Mouse (Mus musculus): ENCODE data around the gene Lias. TPM values are rescaled to one million over a fixed set of nuclear protein-coding genes. Genes with fewer than 3 reads are reported as not detected.

The Lias gene
- 10 to 100 TPM; 56.7 to 57.9 TPM for total RNA-seq (2021)

DNA sequence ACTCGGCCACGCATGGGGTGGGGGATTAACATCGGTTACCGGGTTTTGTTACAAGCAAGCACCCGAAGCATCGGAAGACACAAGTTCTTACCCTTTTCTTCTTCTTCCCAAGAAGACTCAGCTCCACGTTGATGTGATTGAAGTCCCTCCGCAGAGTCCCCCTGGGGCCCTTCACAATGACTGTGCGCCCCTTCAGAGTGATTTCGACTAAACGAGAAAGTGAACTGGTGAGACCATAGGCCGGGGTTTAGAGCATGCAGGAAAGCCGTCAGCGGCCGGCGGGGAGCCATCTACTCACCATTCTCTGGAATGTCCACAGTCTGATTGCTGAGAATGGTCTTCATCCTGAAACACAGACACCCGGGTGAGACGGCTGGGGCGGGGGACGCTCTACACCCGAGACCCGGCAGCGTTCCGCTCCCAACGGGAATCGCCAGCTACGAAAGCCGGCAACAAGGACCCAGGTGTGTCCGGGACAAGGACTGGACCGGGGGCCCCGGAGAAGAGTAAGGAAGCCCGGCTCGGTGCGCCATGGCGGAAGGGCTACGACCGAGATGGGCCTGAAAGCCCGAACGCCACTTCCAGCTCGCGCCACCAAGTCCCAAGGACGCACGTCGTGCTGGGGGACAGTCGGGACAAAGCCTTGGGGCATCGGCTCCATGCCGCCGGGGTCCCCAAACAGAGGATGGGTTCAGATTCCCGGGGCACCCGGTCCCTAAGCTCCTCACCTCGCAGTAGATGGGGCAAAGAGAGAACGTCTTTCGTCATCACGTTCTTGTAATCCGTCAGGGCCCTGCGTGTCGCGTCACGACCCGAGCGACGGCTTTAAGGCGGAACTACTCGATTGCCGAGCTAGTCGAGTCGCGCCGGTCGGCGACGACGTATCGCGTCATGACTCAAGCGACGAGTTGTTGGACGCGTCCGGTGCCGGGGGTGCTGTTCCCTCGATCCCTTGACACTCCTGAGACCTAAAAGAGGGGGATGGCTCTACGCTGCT, at the start of gene Lias, which contains the start of gene Rpl9:
Gene Lias (plus strand): TSS at position 850 of the 997 bp plus-strand sequence.
Gene Rpl9 (minus strand): TSS at position 797 of the 997 bp plus-strand sequence.
- intact Hi-C loops (cut with DNase I): loop anchor here (2.0 kb wide), 1 partner anchor 54 kb away; no protein-coding TSS in a partner anchor
- DNase-seq: peak; percentile 99 to 100

- DNase-seq: no peak
- intact Hi-C loops (cut with DNase I): no loop called here
Measured at GRCm38 (mm10) chr5:65348168-65348567, 43.1 kb upstream of the Lias start, which contains the start of gene Klb. Gene Klb (plus strand): TSS chr5:65348314.

GRCm38 (mm10) chr5:65350508-65350907, 40.8 kb upstream of the Lias start:
- intact Hi-C loops (cut with DNase I): no loop called here

DNA sequence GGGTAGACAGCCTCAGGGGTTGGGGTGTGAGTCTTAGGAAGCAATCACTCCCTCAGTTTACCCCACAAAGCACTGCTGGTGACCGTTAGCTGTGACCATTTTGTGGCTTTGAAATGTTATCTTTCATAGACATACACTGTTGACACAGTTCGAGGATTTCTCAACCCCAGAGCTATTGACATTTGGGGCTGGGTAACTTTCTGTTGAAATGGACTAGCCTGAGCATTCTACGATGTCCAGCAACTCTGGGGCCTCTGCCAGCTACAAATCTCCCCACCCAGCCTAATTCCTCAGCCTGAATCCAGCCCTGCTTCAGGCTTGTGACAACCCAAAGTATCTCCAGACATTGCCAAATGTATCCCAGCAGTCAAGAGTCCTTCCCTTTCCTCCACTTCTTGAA, 37.2 kb upstream of the Lias start:
- no peak for DNase-seq
- intact Hi-C loops (cut with DNase I): no loop called here

More at GRCm38 (mm10) chr5:65350508-65350907, 40.8 kb upstream of the Lias start:
- DNase-seq: no peak

DNA sequence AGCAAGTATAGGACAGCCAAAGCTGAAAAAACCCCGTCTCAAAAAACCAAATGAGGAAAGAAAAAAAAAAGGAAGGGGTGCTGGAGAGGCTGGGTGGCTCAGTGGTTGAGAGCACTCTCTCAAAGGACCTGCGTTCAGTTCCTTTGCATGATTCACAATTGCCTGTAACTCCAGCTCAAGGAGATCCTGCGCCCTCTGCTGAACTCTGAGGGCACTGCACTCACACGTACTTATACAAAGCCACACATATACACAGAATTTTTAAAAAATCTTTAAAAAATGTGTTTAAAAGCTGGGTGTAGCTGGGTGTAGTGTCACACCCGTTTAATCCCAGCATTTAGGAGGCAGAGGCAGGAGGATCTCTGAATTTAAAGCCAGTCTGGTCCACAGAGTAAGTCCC, 36.3 kb upstream of the Lias start:
- intact Hi-C loops (cut with DNase I): no loop called here
- no peak for DNase-seq

DNA sequence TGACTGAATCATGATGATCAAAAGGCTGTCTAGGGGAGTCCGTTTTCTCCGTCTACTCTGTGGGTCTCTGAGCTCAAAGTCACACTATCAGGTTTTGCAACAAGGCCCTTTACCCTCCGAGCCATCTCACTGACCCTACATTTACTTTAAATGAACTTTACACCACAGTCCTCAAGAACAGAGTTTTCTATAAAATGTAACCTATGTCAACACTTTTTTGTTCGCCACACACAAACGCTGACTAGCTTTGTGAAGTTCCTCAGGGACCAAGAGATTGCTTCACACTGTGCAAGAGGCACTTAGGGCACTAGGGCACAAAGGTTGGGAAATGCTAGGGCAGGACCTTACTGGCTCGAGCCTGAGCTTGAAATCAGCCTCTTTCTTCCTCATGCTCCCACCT, 34.4 kb upstream of the Lias start:
- no peak for DNase-seq
- intact Hi-C loops (cut with DNase I): no loop called here

DNA sequence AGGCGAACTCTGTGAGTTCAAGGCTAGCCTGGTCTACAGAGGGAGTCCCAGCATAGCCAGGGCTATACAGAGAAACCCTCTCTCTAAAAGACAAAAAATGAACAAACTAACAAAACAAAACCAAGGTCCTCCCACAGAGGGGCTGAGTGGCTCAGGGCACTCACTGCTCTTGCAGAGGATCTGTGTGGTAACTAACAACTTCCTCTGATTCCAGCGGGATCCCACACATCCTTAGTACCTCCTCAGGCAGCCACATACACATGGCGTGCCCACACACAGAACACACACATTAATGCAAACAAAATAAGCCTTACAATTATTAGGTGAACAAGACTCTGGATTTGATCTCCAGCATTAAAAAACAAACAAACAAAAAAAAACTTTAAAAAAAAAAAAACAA, 33.5 kb upstream of the Lias start:
- intact Hi-C loops (cut with DNase I): no loop called here

DNA sequence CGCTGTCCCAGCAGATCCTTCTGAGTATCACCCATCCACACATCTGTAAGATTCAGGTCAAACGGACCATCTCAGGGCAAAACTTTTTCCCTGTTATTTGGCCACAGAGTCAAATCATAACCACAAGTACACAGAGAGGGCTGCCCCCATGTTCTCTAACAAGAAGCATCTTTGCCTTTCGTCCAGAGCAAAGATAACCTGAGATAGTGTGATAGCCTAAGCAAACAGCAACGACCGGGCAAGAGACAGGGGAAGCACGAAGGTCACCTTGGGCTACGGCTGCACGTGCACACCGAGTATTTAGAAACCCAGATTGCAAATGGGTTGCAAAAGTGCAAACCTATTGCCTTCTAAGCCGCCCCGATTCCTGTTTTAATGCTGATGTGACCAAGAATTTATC, 23.5 kb upstream of the Lias start:
- DNase-seq: no peak
- intact Hi-C loops (cut with DNase I): no loop called here

More for the DNA sequence above, 33.5 kb upstream of the Lias start:
- DNase-seq: no peak

GRCm38 (mm10) chr5:65371551-65371950, 19.7 kb upstream of the Lias start:
- no peak for DNase-seq
- intact Hi-C loops (cut with DNase I): no loop called here

- intact Hi-C loops (cut with DNase I): no loop called here
- no peak for DNase-seq
Measured at GRCm38 (mm10) chr5:65374746-65375145, 16.6 kb upstream of the Lias start.

DNA sequence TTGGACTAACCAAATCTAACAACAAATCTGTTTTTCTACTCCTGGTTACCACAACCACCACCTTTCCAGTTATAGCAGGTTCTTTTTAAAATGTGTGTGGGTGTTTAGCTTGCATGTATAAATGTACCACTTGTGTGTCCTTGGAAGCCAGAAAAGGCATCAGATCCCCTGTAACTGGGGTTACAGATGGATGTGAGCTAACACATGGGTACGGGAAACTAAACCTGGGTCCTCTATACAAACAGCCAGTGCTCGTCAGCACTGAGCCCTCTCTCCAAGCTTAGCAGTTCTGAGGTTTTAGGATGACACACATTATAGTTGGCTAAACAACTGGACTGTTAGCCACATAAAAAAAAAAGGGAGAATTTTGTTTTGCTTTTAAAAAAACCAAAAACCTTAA, 5.6 kb upstream of the Lias start:
- intact Hi-C loops (cut with DNase I): loop anchor here (10.0 kb wide), 1 partner anchor 381 kb away; no protein-coding TSS in a partner anchor
- no peak for DNase-seq

GRCm38 (mm10) chr5:65387008-65387867, 4.1 kb upstream of the Lias start:
- intact Hi-C loops (cut with DNase I): loop anchor here (10.0 kb wide), 1 partner anchor 382 kb away; no protein-coding TSS in a partner anchor
- no peak for DNase-seq

GRCm38 (mm10) chr5:65391753-65392152, 456 bp downstream of the Lias start:
- no peak for DNase-seq
- intact Hi-C loops (cut with DNase I): loop anchor here (2.0 kb wide), 1 partner anchor 55 kb away; no protein-coding TSS in a partner anchor

DNA sequence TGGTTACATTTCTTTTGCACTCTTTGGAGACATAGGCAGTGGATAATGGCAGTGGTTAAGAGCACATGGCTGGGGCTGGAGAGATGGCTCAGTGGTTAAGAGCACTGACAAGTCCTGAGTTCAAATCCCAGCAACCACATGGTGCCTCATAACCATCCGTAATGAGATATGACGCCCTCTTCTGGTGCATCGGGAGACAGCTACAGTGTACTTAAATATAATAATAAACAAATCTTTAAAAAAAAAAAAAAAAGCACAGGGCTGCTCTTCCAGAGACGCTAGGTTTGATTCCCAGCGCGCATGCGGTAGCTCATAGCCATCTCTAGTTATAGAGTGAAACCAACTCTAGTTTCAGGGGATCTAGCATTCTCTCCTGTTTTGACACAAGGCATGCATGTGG, 3.1 kb downstream of the Lias start:
- no peak for DNase-seq
- intact Hi-C loops (cut with DNase I): no loop called here

GRCm38 (mm10) chr5:65401251-65401994, 10.1 kb downstream of the Lias start:
- intact Hi-C loops (cut with DNase I): loop anchor here (1.0 to 5.0 kb wide), 2 partner anchors 136 to 295 kb away; partner anchors contain the start of genes Smim14 and Ube2k
- DNase-seq: peak; percentile 88 to 91

- intact Hi-C loops (cut with DNase I): no loop called here
- no peak for DNase-seq
Measured at GRCm38 (mm10) chr5:65407989-65408388, 16.7 kb downstream of the Lias start.

- intact Hi-C loops (cut with DNase I): no loop called here
- DNase-seq: peak; percentile 46 to 48
Measured at GRCm38 (mm10) chr5:65415653-65416458, 24.6 kb downstream of the Lias start.

DNA sequence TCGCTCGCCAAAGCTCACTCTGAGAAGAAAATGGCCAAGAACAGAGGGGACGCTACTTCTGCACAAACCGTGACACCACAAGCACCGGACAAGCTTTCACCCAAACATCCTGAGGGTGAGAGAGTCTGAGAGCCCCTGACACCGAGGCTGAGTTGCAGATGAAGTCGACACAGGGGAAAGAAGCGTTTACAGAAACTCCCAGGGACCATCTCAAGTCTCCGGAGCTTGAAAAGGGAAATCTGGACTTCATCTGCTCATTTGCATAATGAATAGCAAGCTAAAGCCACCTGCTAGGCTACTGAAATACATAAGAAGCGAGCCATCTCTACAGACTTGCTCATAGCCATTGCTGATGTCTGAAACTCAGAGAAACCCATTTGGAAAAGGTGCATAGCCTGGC, 27.8 kb downstream of the Lias start:
- no peak for DNase-seq
- intact Hi-C loops (cut with DNase I): no loop called here

- DNase-seq: no peak
- intact Hi-C loops (cut with DNase I): no loop called here
Measured at GRCm38 (mm10) chr5:65420822-65421221, 29.5 kb downstream of the Lias start.

Measured in heart, postnatal 10 days (tissue).